Mouse (Mus musculus): ENCODE data around the gene Kcnh7.

DNA sequence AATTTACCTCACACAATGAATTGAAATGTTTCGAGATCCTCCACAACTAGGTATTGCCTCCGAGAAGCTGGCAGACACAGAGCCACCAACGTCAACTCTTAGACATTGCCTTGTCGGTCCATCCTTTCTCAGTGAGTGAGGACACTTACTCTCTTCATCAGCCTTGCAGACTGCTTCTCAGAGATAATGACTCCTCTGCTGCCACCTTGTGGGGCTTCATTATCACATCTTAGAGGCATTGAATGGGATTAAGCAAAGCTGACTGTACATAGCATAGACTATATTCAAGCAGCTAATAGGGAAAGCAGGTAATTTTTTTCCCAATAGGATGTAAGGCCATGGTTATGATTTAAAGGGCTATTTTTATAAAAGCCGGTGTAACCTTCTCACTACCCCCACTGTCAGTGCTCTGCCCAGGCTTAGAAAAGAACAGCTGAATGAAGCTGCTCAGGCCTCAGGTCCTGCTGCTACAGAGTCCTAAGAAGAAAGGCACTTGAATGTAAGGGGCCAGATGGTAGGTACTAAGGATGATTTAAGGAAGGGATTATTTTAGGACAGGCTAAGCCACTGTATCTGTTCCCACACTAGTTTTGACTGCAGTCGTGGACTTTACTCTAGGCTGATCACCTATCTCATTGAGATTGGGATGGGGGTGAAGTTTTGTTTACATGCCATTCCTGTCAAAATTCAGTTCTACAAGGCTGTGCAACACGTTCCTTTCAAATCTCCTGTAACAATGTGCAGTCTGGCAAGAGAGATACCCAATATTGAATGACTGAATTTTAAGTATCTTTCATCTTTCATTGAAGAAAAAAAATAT is 529.4 kb downstream of the Kcnh7 start:
- TF ChIP-seq USF1 (IDR thresholded peaks at IDR 0.05; ENCODE audit: low read depth) = no peak
- TF ChIP-seq CEBPB (IDR thresholded peaks at IDR 0.05; ENCODE audit: low read depth) = no peak
- TF ChIP-seq CTCF (IDR thresholded peaks at IDR 0.05; ENCODE audit: control insufficient read depth, insufficient read depth, insufficient read length) = no peak

Measured in C2C12 (cell line).